Mouse (Mus musculus): ENCODE results near the gene Hsd17b14. TPM values are rescaled to one million over a fixed set of nuclear protein-coding genes. Genes with fewer than 3 reads are reported as not detected.
A peak's percentile ranks its signal among the peaks of the same experiment; 100 is the strongest.

The Hsd17b14 gene
- polyA plus RNA-seq, 1 experiment from 2014 or later = 2.5 TPM

- Histone ChIP-seq H3K27me3 (replicated peaks; ENCODE audit: control insufficient read depth, insufficient read depth, low read length) (no peaks in the 10 kb centered on the region), H3K9ac (ENCODE audit: low read length) (no peak overlapping the region), H3K9me3 (ENCODE audit: control insufficient read depth, low read length) (no peaks in the 10 kb centered on the region), H3K36me3 (ENCODE audit: control insufficient read depth, insufficient read depth, low read length) (no peaks in the 10 kb centered on the region), H3K4me1 (replicated peaks; ENCODE audit: control insufficient read depth, insufficient read depth, low read length) (peaks cover 28% of the 10 kb centered on the region), H3K27ac (ENCODE audit: low read depth) (peak overlapping the region; percentile 79), H3K4me2 (ENCODE audit: low read length) (peak overlapping the region; percentile 69), H3K4me3 (ENCODE audit: low read depth, low read length) (peak overlapping the region; percentile 48; the same call in 1 of the 2 replicates)
- DNase-seq (ENCODE audit: low spot score) (no peak), ATAC-seq (replicated peaks; ENCODE audit: low FRiP score, low TSS enrichment, low read depth) (no peak)
- WGBS = 75% methylated on average over 8 of the region's 8 CpGs
Measured at GRCm38 (mm10) chr7:45567112-45567779, 12.6 kb downstream of the Hsd17b14 start.

DNA sequence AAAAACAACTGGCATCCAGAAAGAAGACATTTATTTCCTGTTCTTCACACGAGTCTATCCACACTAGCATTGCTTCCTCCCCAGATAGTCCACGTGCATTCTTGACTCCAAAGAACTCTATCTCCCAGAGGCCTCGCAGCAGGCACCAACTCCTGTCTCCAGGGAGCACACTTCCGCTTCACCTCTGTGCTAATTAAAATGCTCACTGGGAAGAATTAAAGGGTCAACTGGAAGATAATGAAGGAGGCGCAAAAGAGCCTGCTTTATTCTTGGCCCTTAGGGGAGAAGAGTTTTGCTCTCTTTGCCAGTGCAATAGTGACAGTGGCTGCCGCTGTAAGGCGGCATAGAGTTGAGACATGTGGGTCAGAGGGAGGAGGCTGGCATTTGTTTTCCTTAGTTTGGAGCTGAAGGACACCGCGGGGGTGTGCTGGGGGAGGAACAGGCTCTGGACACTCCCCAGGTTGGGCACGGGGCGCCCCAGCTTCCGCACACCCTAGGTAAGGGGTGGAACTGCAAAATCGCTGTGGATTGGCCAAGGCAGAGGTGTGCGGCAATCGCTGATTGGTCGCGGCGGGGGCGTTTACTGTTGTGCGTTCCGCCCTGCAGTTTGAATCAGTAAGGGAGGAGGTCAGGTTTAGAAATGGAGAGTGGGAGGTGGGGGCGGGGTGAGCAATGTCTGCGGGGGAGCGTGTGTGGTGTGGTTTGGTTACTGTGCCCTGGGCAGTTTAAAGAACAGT lies 13.3 kb downstream of the Hsd17b14 start:
- no peaks in the 10 kb centered on the region for H3K27me3 ChIP-seq (replicated peaks; ENCODE audit: control insufficient read depth, insufficient read depth, low read length)
- H3K27ac ChIP-seq (ENCODE audit: low read depth) = peak overlapping the region; percentile 79
- peak overlapping the region; percentile 69 for H3K4me2 ChIP-seq (ENCODE audit: low read length)
- 2% methylated on average over 24 of the region's 24 CpGs for WGBS
- H3K9ac ChIP-seq (ENCODE audit: low read length) = peak overlapping the region; percentile 46
- no peaks in the 10 kb centered on the region for H3K36me3 ChIP-seq (ENCODE audit: control insufficient read depth, insufficient read depth, low read length)
- peak; percentile 95 for ATAC-seq (replicated peaks; ENCODE audit: low FRiP score, low TSS enrichment, low read depth)
- H3K4me1 ChIP-seq (replicated peaks; ENCODE audit: control insufficient read depth, insufficient read depth, low read length) = peaks cover 27% of the 10 kb centered on the region
- no peaks in the 10 kb centered on the region for H3K9me3 ChIP-seq (ENCODE audit: control insufficient read depth, low read length)
- peak overlapping the region; percentile 48 for H3K4me3 ChIP-seq (ENCODE audit: low read depth, low read length)
- DNase-seq (ENCODE audit: low spot score) = peak; percentile 87

DNA sequence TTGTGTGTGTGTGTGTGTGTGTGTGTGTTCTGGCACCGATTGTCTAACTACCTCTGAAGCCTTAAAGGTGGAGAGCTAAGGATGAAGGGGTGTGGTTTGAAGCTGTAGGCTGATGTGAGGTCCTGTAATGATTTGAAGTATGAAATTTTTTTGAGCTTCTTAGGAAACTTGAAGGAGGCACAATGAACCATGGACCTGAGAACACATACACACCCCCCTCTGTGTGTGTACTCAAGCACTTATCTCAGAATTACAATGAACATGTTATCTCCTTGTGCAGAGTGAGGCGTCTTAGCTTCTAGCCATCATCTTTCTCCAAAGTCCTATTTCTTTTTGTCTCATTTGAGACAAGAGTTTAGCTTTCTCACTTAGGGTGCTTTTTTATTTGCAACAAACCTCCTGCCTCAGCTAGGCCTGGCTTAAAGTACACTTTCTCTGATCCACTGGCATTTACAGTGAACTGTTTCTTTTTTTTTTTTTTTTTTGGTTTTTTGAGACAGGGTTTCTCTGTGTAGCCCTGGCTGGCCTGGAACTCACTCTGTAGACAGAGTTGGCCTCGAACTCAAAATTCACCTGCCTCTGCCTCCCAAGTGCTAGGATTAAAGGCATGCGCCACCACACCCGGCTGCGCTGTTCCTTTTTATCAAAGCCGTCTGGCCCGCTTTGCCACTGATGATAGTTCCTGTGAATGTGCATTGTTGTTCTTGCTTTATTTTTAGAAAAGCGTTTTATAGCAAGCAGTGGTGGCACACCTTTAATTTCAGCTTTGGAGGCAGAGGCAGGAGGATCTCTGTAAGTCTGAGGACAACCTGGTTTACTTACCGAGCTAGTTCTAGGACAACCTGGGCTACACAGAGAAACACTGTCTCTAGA lies 14.1 kb downstream of the Hsd17b14 start:
- no peaks in the 10 kb centered on the region for H3K27me3 ChIP-seq (replicated peaks; ENCODE audit: control insufficient read depth, insufficient read depth, low read length)
- H3K9me3 ChIP-seq (ENCODE audit: control insufficient read depth, low read length) = no peaks in the 10 kb centered on the region
- DNase-seq (ENCODE audit: low spot score) (no peak), ATAC-seq (replicated peaks; ENCODE audit: low FRiP score, low TSS enrichment, low read depth) (peak; percentile 21)
- 76% methylated on average over 10 of the region's 10 CpGs for WGBS
- H3K27ac ChIP-seq (ENCODE audit: low read depth) = peak overlapping the region; percentile 79
- H3K4me2 ChIP-seq (ENCODE audit: low read length) = peak overlapping the region; percentile 69
- H3K4me1 ChIP-seq (replicated peaks; ENCODE audit: control insufficient read depth, insufficient read depth, low read length) = peaks cover 27% of the 10 kb centered on the region
- H3K4me3 ChIP-seq (ENCODE audit: low read depth, low read length) = peak overlapping the region; percentile 48
- H3K9ac ChIP-seq (ENCODE audit: low read length) = no peak overlapping the region
- 0 out of 2 replicates have a peak, but pooled peaks cover 3% of the 10 kb centered on the region for H3K36me3 ChIP-seq (ENCODE audit: control insufficient read depth, insufficient read depth, low read length)

GRCm38 (mm10) chr7:45570103-45570741 lies 15.5 kb downstream of the Hsd17b14 start, which contains the start of gene Bcat2:
Gene Bcat2 (plus strand): TSS chr7:45570153.
- WGBS = under 1% methylated on average over 40 of the region's 42 CpGs
- peaks cover 27% of the 10 kb centered on the region for H3K4me1 ChIP-seq (replicated peaks; ENCODE audit: control insufficient read depth, insufficient read depth, low read length)
- no peaks in the 10 kb centered on the region for H3K9me3 ChIP-seq (ENCODE audit: control insufficient read depth, low read length)
- peak within 1 kb of the TSS; percentile 73 for H3K4me3 ChIP-seq (ENCODE audit: low read depth, low read length)
- peak within 1 kb of the TSS; percentile 60 for H3K4me2 ChIP-seq (ENCODE audit: low read length)
- peak within 1 kb of the TSS; percentile 70 for H3K9ac ChIP-seq (ENCODE audit: low read length)
- ATAC-seq (replicated peaks; ENCODE audit: low FRiP score, low TSS enrichment, low read depth) (peak; percentile 60), DNase-seq (ENCODE audit: low spot score) (peak; percentile 80)
- H3K36me3 ChIP-seq (ENCODE audit: control insufficient read depth, insufficient read depth, low read length) = 0 out of 2 replicates have a peak, but pooled peaks cover 5% of the 10 kb centered on the region
- peak within 1 kb of the TSS; percentile 71 for H3K27ac ChIP-seq (ENCODE audit: low read depth)
- no peaks in the 10 kb centered on the region for H3K27me3 ChIP-seq (replicated peaks; ENCODE audit: control insufficient read depth, insufficient read depth, low read length)

GRCm38 (mm10) chr7:45571966-45572365 lies 17.3 kb downstream of the Hsd17b14 start:
- Histone ChIP-seq H3K36me3 (ENCODE audit: control insufficient read depth, insufficient read depth, low read length) (peaks cover 11% of the 10 kb centered on the region), H3K4me2 (ENCODE audit: low read length) (no peak overlapping the region), H3K27ac (ENCODE audit: low read depth) (no peak overlapping the region), H3K9me3 (ENCODE audit: control insufficient read depth, low read length) (no peaks in the 10 kb centered on the region), H3K9ac (ENCODE audit: low read length) (no peak overlapping the region), H3K27me3 (replicated peaks; ENCODE audit: control insufficient read depth, insufficient read depth, low read length) (no peaks in the 10 kb centered on the region), H3K4me3 (ENCODE audit: low read depth, low read length) (no peak overlapping the region), H3K4me1 (replicated peaks; ENCODE audit: control insufficient read depth, insufficient read depth, low read length) (peaks cover 27% of the 10 kb centered on the region)
- ATAC-seq (replicated peaks; ENCODE audit: low FRiP score, low TSS enrichment, low read depth) (no peak), DNase-seq (ENCODE audit: low spot score) (no peak)
- 53% methylated on average over 1 of the region's 1 CpGs for WGBS

- no peaks in the 10 kb centered on the region for H3K27me3 ChIP-seq (replicated peaks; ENCODE audit: control insufficient read depth, insufficient read depth, low read length)
- no peak overlapping the region for H3K4me2 ChIP-seq (ENCODE audit: low read length)
- DNase-seq (ENCODE audit: low spot score) (no peak), ATAC-seq (replicated peaks; ENCODE audit: low FRiP score, low TSS enrichment, low read depth) (no peak)
- WGBS = 82% methylated on average over 8 of the region's 8 CpGs
- H3K36me3 ChIP-seq (ENCODE audit: control insufficient read depth, insufficient read depth, low read length) = peaks cover 18% of the 10 kb centered on the region
- no peak overlapping the region for H3K27ac ChIP-seq (ENCODE audit: low read depth)
- H3K4me3 ChIP-seq (ENCODE audit: low read depth, low read length) = no peak overlapping the region
- no peak overlapping the region for H3K9ac ChIP-seq (ENCODE audit: low read length)
- H3K9me3 ChIP-seq (ENCODE audit: control insufficient read depth, low read length) = no peaks in the 10 kb centered on the region
- H3K4me1 ChIP-seq (replicated peaks; ENCODE audit: control insufficient read depth, insufficient read depth, low read length) = peaks cover 19% of the 10 kb centered on the region
Measured at GRCm38 (mm10) chr7:45573954-45574353, 19.3 kb downstream of the Hsd17b14 start.

- H3K4me2 ChIP-seq (ENCODE audit: low read length) = 0 out of 2 replicates have a peak overlapping the region, but pooled peaks have one; percentile 11
- H3K4me3 ChIP-seq (ENCODE audit: low read depth, low read length) = no peak overlapping the region
- no peak overlapping the region for H3K9ac ChIP-seq (ENCODE audit: low read length)
- ATAC-seq (replicated peaks; ENCODE audit: low FRiP score, low TSS enrichment, low read depth) (no peak; the same call in 1 of the 2 replicates), DNase-seq (ENCODE audit: low spot score) (no peak)
- 75% methylated on average over 15 of the region's 15 CpGs for WGBS
- peaks cover 18% of the 10 kb centered on the region for H3K36me3 ChIP-seq (ENCODE audit: control insufficient read depth, insufficient read depth, low read length)
- no peaks in the 10 kb centered on the region for H3K9me3 ChIP-seq (ENCODE audit: control insufficient read depth, low read length)
- no peak overlapping the region for H3K27ac ChIP-seq (ENCODE audit: low read depth)
- H3K4me1 ChIP-seq (replicated peaks; ENCODE audit: control insufficient read depth, insufficient read depth, low read length) = peaks cover 19% of the 10 kb centered on the region
- H3K27me3 ChIP-seq (replicated peaks; ENCODE audit: control insufficient read depth, insufficient read depth, low read length) = no peaks in the 10 kb centered on the region
Measured at GRCm38 (mm10) chr7:45574472-45575379, 20.0 kb downstream of the Hsd17b14 start.

Measured in intestine, embryonic 14.5 days (tissue).